Mouse (Mus musculus) layer of hippocampus, adult 18-20 months (tissue): ENCODE measurements around the gene Fhod1. TPM values are rescaled to one million over a fixed set of nuclear protein-coding genes. Genes with fewer than 3 reads are reported as not detected.

Experiments
- DNase-seq, 2 experiments: peaks; one replicate each; pipeline ENCODE4 v3.0.0; 2022; ENCODE audit warnings: low spot score in 2 of 2
- long read RNA-seq: library from polyadenylated mRNA; stranded (forward); transcript quantifications from one replicate; pipeline ENCODE4 v2.0.0, GENCODE M21; 2021
- total RNA-seq, 2 experiments: library from RNA; stranded (reverse); gene quantifications; 2 replicates each; pipeline ENCODE4 v1.2.3; 2021

The Fhod1 gene
- total RNA-seq, result 1 to 10 TPM; 2.0 to 3.4 TPM
- long read RNA-seq, partial matches to known transcripts, result 1 of 2 reads
- long read RNA-seq, other reads (novel, unspliced or antisense), result 1 of 2 reads

- peak; percentile 70 to 85 for DNase-seq
Observed at GRCm38 (mm10) chr8:105347428-105348221, at the start of gene Fhod1. Fhod1 (minus strand) TSS chr8:105347953.

- no peak for DNase-seq
Observed at GRCm38 (mm10) chr8:105393915-105394314, 46.2 kb upstream of the Fhod1 start.

GRCm38 (mm10) chr8:105393089-105393787 is 45.5 kb upstream of the Fhod1 start:
- DNase-seq, result no peak

GRCm38 (mm10) chr8:105389096-105389495 is 41.3 kb upstream of the Fhod1 start:
- no peak for DNase-seq

- no peak for DNase-seq
Observed at GRCm38 (mm10) chr8:105387151-105387550, 39.4 kb upstream of the Fhod1 start.

- DNase-seq, result no peak
Observed at GRCm38 (mm10) chr8:105384070-105384469, 36.3 kb upstream of the Fhod1 start.

- no peak for DNase-seq
Observed at GRCm38 (mm10) chr8:105380308-105380707, 32.6 kb upstream of the Fhod1 start.

GRCm38 (mm10) chr8:105378673-105379072 is 30.9 kb upstream of the Fhod1 start:
- no peak for DNase-seq

- DNase-seq, result no peak
Observed at GRCm38 (mm10) chr8:105374513-105374966, 26.8 kb upstream of the Fhod1 start.

GRCm38 (mm10) chr8:105373032-105373431 is 25.3 kb upstream of the Fhod1 start, which contains the start of gene Plekhg4:
Plekhg4 (plus strand) TSS chr8:105373274.
- DNase-seq, result no peak

- no peak for DNase-seq
Observed at GRCm38 (mm10) chr8:105372473-105372872, 24.7 kb upstream of the Fhod1 start.

- DNase-seq, result no peak
Observed at GRCm38 (mm10) chr8:105367107-105367506, 19.4 kb upstream of the Fhod1 start.

- DNase-seq, result no peak
Observed at GRCm38 (mm10) chr8:105361751-105362702, 14.3 kb upstream of the Fhod1 start.

- DNase-seq, result no peak
Observed at GRCm38 (mm10) chr8:105359646-105360045, 11.9 kb upstream of the Fhod1 start.

- DNase-seq, result no peak
Observed at GRCm38 (mm10) chr8:105359208-105359607, 11.5 kb upstream of the Fhod1 start.

GRCm38 (mm10) chr8:105356681-105357080 is 8.9 kb upstream of the Fhod1 start:
- DNase-seq, result no peak

- DNase-seq, result no peak
Observed at GRCm38 (mm10) chr8:105355179-105356024, 7.6 kb upstream of the Fhod1 start.

GRCm38 (mm10) chr8:105354549-105354948 is 6.8 kb upstream of the Fhod1 start:
- no peak for DNase-seq

GRCm38 (mm10) chr8:105353583-105354135 is 5.9 kb upstream of the Fhod1 start:
- DNase-seq, result no peak

GRCm38 (mm10) chr8:105350186-105350585 is 2.4 kb upstream of the Fhod1 start:
- no peak for DNase-seq
